Mouse (Mus musculus): ENCODE results near the gene Brinp3.

GRCm38 (mm10) chr1:146562144-146562543 lies 67.6 kb downstream of the Brinp3 start:
- TF ChIP-seq CTCF (IDR thresholded peaks at IDR 0.05; ENCODE audit: borderline replicate concordance, insufficient read depth, low read depth, low read length) (no peak), POLR2A (IDR thresholded peaks at IDR 0.05; ENCODE audit: borderline replicate concordance, insufficient read depth, low read length) (no peak)

All from cerebellum, adult 2 months (tissue).